Mouse (Mus musculus) left cerebral cortex, postnatal 14 days (tissue): ENCODE measurements at regions not wholly inside any gene's neighbourhood (a gene's known extent, or its start where the extent isn't known, plus 50 kb on each side); places are given as distances from the start of the nearest gene placed in this dataset.

Source experiments
- DNase-seq, 2 experiments: peaks; one replicate each; pipeline ENCODE4 v3.0.0; 2021 to 2022; ENCODE audit warnings: low spot score in 2 of 2, mixed read lengths in 1 of 2
- intact Hi-C: fragments of 180-260 bp; cut with DNase I; formaldehyde crosslinking; loops from one replicate; pipeline ENCODE4 v1.15.1; 2025

DNA sequence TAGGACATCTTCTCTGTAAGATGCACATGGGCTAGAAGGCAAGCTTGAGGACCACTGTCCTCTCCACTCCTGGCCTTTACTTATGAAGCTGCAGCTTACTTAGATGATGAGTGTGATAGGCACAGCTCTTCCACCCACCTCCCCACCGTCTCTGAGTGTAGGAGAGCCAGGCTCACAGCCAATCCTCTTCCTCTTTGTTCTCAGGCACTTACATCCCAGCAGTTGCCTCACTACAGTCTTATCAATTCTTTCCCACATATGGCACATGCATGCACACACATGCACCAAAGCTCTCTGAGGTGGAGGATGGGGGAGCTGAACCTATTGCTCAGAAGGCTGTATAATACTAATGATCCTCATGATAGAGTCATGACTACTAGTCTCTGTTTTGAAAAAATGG is 72.1 kb upstream of the Picalm start:
- intact Hi-C loops: no loop called here
- no peak for DNase-seq

- DNase-seq: no peak
- intact Hi-C loops: no loop called here
These were observed 71.4 kb upstream of the Picalm start for GRCm38 (mm10) chr7:90058636-90059035.

GRCm38 (mm10) chr7:90059249-90059628 is 70.8 kb upstream of the Picalm start:
- DNase-seq: no peak
- intact Hi-C loops: no loop called here

- intact Hi-C loops: no loop called here
- peak; percentile 14 to 40 for DNase-seq
These were observed 70.2 kb upstream of the Picalm start for GRCm38 (mm10) chr7:90059629-90060301.

DNA sequence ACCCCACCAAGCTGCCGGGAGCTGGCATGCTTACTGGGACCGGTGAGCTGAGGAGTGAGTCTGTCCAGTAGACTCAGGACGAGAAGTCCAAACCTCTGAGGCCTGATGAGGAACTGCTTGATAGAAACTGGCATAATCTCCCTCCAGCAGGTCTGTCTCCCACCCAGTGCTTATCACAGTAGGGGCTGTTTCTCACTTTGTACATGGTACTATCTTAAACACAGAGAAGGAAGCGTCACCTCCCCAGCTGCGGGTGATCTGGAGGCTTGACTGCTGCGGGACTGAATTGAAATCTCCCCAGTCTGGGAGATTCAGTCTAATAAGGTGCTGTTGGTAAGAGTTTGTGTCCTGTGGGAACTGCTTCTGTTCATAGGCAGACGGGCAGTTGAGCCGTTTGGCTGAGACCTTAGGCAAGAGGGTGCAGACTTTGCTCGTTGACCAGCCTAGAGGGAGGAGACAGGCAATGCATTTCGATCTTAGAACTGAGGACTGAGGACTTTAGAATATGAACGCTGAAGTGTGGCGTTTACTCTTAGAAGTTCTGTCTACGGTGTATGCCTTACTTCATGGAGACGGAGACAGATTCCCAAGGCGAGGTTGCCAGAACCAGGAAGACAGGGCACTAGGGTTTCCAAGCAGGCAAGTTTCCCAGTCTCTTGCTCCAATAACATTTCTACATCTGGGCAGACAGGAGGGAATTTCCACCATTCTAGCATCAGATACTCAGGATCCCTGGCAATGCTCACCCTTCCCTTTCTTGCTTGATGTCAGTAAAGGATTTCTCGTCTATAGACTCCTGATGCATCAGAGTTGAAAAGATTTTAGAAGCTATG is 69.5 kb upstream of the Picalm start:
- DNase-seq: peak in 1 of 2 experiments; percentile 16
- intact Hi-C loops: no loop called here

GRCm38 (mm10) chr7:90061701-90062100 is 68.3 kb upstream of the Picalm start:
- no peak for DNase-seq
- intact Hi-C loops: no loop called here

DNA sequence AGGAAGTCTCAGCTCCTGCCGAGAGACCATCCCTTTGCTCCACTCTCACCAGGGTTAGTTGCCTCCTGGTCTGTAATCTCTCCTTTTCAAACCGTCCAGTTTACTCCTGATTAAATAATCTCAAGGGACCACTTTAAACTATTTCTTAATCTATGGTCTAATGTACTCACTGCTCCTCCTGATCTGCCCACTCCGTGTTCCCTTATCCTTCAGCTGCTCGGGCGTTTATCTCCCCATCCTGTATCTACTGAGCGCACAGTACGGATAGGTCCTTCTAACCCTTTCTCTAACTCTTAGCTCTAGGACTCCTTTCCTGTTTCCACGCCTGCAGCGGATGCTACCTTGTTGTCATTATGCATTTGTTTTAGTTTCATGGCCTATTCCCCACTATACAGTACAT is 67.1 kb upstream of the Picalm start:
- intact Hi-C loops: no loop called here
- DNase-seq: no peak

DNA sequence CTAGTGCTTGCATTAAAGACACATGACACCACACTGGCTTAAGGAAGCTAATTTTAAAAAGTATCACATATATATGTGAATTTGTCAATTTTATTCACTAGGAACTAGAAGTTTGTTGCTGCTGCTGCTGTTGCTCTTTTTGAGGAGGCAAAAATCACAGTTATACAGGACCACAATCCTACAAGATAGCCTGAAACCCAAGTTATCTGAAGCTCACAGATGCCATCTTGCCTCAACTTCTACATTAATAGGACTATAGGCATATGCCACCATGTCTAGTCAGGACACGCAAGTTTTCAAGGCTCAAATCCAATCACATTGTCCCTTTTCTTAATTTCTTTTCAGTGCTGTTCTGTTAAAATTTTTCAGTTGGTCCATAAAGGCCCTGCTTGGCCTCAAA is 65.8 kb upstream of the Picalm start:
- intact Hi-C loops: no loop called here
- DNase-seq: no peak

DNA sequence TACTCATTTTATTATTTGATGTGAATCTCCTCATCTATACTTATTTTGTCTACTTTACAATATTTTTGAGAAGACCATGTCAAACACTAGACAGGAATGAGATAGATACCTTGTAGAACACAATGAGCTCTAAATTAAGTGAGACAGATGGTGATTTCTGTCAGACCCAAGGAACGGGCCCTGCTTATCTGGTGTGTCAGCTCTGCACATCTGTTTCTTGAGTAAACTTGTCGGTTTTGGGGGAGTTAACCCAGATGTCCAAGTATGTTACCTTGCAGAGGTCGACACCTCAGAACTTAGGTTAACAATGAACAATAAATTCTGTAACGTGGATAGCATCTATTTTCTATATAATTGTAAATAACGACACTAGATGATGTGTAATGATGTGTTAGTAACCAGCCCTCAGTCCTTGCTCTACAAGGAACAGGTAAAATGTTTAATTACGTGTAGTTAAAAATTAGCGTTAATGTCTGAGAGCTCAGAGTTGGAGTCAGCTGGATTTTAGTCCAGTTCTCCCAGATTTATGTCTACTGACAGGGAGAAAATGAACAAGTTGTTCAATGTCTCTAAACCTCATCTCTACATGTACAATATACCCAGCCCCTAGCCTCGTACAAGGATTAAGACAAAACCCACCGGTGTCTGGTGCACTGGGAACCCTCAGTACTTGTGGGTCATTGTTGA is 64.6 kb upstream of the Picalm start:
- intact Hi-C loops: no loop called here

GRCm38 (mm10) chr7:90066275-90066674 is 63.7 kb upstream of the Picalm start:
- DNase-seq: no peak
- intact Hi-C loops: no loop called here

More for the DNA sequence above, 64.6 kb upstream of the Picalm start:
- no peak for DNase-seq

DNA sequence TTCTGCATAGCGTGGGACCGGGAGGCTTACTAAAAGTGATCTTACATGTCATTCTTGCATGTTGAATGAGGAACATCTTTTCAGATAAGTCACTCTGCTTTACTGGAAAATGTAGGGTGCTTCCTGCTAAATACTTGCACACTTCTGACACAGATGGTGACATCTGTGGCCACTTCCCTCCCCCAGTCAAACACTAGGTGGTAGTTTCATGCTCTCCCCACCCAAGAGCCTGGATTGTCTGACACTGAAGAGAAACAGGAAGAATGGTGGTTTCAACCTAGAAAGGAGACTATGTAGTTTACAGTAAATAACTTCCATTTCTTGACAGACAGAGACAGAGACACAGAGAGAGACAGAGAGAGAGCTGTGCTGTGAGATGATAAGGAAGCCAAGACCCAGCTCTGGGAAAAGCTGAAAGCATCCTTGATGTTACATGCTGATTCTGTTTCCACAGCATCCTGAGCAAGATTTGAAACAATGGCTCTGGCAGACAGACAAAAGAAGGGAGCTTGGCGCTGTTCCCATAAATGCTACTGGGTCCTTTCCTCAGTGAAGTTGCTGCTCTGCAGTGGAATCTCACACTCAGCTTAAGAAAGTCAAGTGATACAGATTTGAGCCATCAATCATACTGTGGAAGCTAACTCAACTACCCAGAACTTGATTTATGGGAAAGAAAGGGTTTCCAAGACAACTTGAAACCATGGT is 61.9 kb upstream of the Picalm start:
- peak in 1 of 2 experiments; percentile 37 for DNase-seq
- intact Hi-C loops: no loop called here

DNA sequence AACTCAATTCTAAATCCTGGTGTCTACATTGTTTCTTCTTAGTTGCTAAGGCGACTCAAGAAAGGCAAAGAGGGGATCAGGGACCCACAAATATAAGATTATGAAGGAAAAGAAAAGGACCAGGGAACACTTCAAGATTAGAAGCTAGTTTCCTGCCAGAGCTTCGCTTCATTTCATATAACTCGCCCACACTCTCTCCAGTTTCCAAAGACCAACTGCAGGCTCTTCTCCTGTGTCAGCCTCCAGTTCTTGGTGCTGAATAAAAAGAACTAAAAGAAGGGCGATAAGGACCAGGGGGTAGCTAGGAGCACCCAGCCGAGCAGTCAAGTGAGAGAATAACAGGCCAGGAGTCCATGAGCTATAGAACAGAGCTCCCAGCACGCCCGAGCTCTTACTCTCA is 59.7 kb upstream of the Picalm start:
- DNase-seq: no peak
- intact Hi-C loops: no loop called here

- DNase-seq: no peak
- intact Hi-C loops: no loop called here
These were observed 56.1 kb upstream of the Picalm start for GRCm38 (mm10) chr7:90073865-90074264.

- intact Hi-C loops: no loop called here
- DNase-seq: no peak
These were observed 55.4 kb upstream of the Picalm start for GRCm38 (mm10) chr7:90074592-90074991.

GRCm38 (mm10) chr7:90077565-90077964 is 52.4 kb upstream of the Picalm start:
- intact Hi-C loops: no loop called here
- no peak for DNase-seq

GRCm38 (mm10) chr7:90080083-90080772 is 49.8 kb upstream of the Picalm start:
- intact Hi-C loops: no loop called here

More at GRCm38 (mm10) chr7:90080083-90080772, 49.8 kb upstream of the Picalm start:
- no peak for DNase-seq
